Mouse (Mus musculus) heart, embryonic 14.5 days (tissue): ENCODE data around the gene Mpi. TPM values are rescaled to one million over a fixed set of nuclear protein-coding genes. Genes with fewer than 3 reads are reported as not detected.
A peak's percentile ranks its signal among the peaks of the same experiment; 100 is the strongest.

Source experiments
- ATAC-seq: fragments of 200-750 bp; cut with Nextera tagmentation; 2 replicates; pipeline ENCODE4 v1.8.0; 2017; ENCODE audit warnings: low read depth, moderate TSS enrichment; ENCODE audit not compliant: insufficient number of reproducible peaks, insufficient read depth, low FRiP score
- H3K27ac ChIP-seq, 2 experiments: fragments of 200-500 bp in 1 of 2; fragments of 300-500 bp in 1 of 2; sonication (generic) in 1 of 2; replicated peaks in 1 of 2; 2 replicates each; pipeline ENCODE4 v1.5.1; 2012 to 2014; ENCODE audit warnings: low read depth in 2 of 2, low read length in 2 of 2, control low read depth in 1 of 2, mild to moderate bottlenecking in 1 of 2, mixed read lengths in 1 of 2; ENCODE audit not compliant: control insufficient read depth in 1 of 2, insufficient read depth in 1 of 2
- H3K27me3 ChIP-seq: fragments of 300-500 bp; sonication (generic); 2 replicates; pipeline ENCODE4 v1.6.1; 2014; ENCODE audit warnings: mild to moderate bottlenecking, low read length, control low read depth; ENCODE audit not compliant: control insufficient read depth, insufficient read depth
- H3K36me3 ChIP-seq: fragments of 300-500 bp; sonication (generic); 2 replicates; pipeline ENCODE4 v1.6.1; 2014; ENCODE audit warnings: mild to moderate bottlenecking, control low read depth, low read length, mixed read lengths; ENCODE audit not compliant: control insufficient read depth, insufficient read depth
- H3K4me1 ChIP-seq, 2 experiments: fragments of 200-500 bp in 1 of 2; fragments of 300-500 bp in 1 of 2; sonication (generic) in 1 of 2; 2 replicates each; pipeline ENCODE4 v1.6.1; 2012 to 2014; ENCODE audit warnings: low read length in 2 of 2, control low read depth in 1 of 2, mixed read lengths in 1 of 2; ENCODE audit not compliant: control insufficient read depth in 2 of 2, insufficient read depth in 2 of 2
- H3K4me2 ChIP-seq: fragments of 300-500 bp; sonication (generic); 2 replicates; pipeline ENCODE4 v1.6.1; 2014; ENCODE audit warnings: mild to moderate bottlenecking, low read length
- H3K4me3 ChIP-seq, 2 experiments: fragments of 200-500 bp in 1 of 2; fragments of 300-500 bp in 1 of 2; sonication (generic) in 1 of 2; 2 replicates each; pipeline ENCODE4 v1.5.1; 2012 to 2014; ENCODE audit warnings: low read length in 2 of 2, mild to moderate bottlenecking in 2 of 2, control low read depth in 1 of 2, low read depth in 1 of 2, moderate library complexity in 1 of 2; ENCODE audit not compliant: control insufficient read depth in 1 of 2, insufficient read depth in 1 of 2
- H3K9ac ChIP-seq: fragments of 300-500 bp; sonication (generic); 2 replicates; pipeline ENCODE4 v1.6.1; 2014; ENCODE audit warnings: mild to moderate bottlenecking, low read length
- H3K9me3 ChIP-seq: fragments of 300-500 bp; sonication (generic); 2 replicates; pipeline ENCODE4 v1.6.1; 2016; ENCODE audit warnings: low read length, control low read depth; ENCODE audit not compliant: control insufficient read depth
- WGBS: fragments of 180-500 bp; shearing (Covaris S2); extraction: QIAGEN DNeasy Blood & Tissue Kit; methylation state at CpG from one replicate; pipeline ENCODE4 v1.1.7; 2014; 5-methylcytosine and 5-hydroxymethylcytosine counted together
- polyA plus RNA-seq: library from polyadenylated mRNA; unstranded; fragments of >200 nt; fragmentation: Nextera tagmentation; extraction: Ambion mirVana; gene quantifications from 2 replicates; pipeline ENCODE4 v1.2.1, GENCODE M21; 2014

The Mpi gene
- polyA plus RNA-seq, 1 experiment from 2014 or later = 69.2 TPM

- Histone ChIP-seq H3K36me3 (peaks cover 47% of the 10 kb centered on the region), H3K4me1 (peaks cover 17 to 36% of the 10 kb centered on the region in 2 experiments), H3K9ac (peak overlapping the region; percentile 45; the same call in 1 of the 2 replicates), H3K4me3 (no peak overlapping the region), H3K27ac (peak overlapping the region; percentile 87 to 89), H3K9me3 (no peaks in the 10 kb centered on the region), H3K27me3 (no peaks in the 10 kb centered on the region), H3K4me2 (peak overlapping the region; percentile 47)
- 48% methylated on average over 11 of the region's 11 CpGs for WGBS
- peak; percentile 60 for ATAC-seq
These were observed 2.3 kb downstream of the Mpi start for GRCm38 (mm10) chr9:57550126-57550862.

- H3K27ac ChIP-seq = peak overlapping the region in 1 of 2 experiments; percentile 89; a peak in 1 of 4 replicates
These were observed 3.4 kb downstream of the Mpi start for GRCm38 (mm10) chr9:57549186-57549585.

GRCm38 (mm10) chr9:57547869-57548268 is 4.7 kb downstream of the Mpi start:
- Histone ChIP-seq H3K4me2 (no peak overlapping the region), H3K4me3 (no peak overlapping the region), H3K4me1 (peaks cover 17 to 36% of the 10 kb centered on the region in 2 experiments), H3K27me3 (no peaks in the 10 kb centered on the region), H3K9me3 (no peaks in the 10 kb centered on the region), H3K36me3 (peaks cover 71% of the 10 kb centered on the region), H3K9ac (no peak overlapping the region), H3K27ac (no peak overlapping the region)
- ATAC-seq = no peak
- 86% methylated on average over 11 of the region's 11 CpGs for WGBS

More at GRCm38 (mm10) chr9:57549186-57549585, 3.4 kb downstream of the Mpi start:
- Histone ChIP-seq H3K9ac (peak overlapping the region; percentile 8; the same call in 1 of the 2 replicates), H3K36me3 (peaks cover 58% of the 10 kb centered on the region), H3K4me3 (no peak overlapping the region), H3K9me3 (no peaks in the 10 kb centered on the region), H3K4me1 (peaks cover 17 to 36% of the 10 kb centered on the region in 2 experiments), H3K27me3 (no peaks in the 10 kb centered on the region), H3K4me2 (no peak overlapping the region)
- WGBS = 82% methylated on average over 4 of the region's 4 CpGs
- ATAC-seq = no peak

- ATAC-seq = no peak
- Histone ChIP-seq H3K4me2 (no peak overlapping the region), H3K4me1 (peaks cover 17 to 36% of the 10 kb centered on the region in 2 experiments), H3K36me3 (peaks cover 77% of the 10 kb centered on the region), H3K27me3 (no peaks in the 10 kb centered on the region), H3K4me3 (no peak overlapping the region), H3K27ac (no peak overlapping the region), H3K9ac (no peak overlapping the region), H3K9me3 (no peaks in the 10 kb centered on the region)
- WGBS = 51% methylated on average over 5 of the region's 5 CpGs
These were observed 5.3 kb downstream of the Mpi start for GRCm38 (mm10) chr9:57547287-57547686.

- Histone ChIP-seq H3K27me3 (no peaks in the 10 kb centered on the region), H3K4me1 (peaks cover 1 to 12% of the 10 kb centered on the region in 2 experiments; a peak in 3 of 4 replicates), H3K4me2 (no peak overlapping the region), H3K27ac (no peak overlapping the region), H3K9ac (no peak overlapping the region), H3K36me3 (peaks cover 98% of the 10 kb centered on the region), H3K9me3 (no peaks in the 10 kb centered on the region), H3K4me3 (no peak overlapping the region)
- ATAC-seq = no peak
- WGBS = 77% methylated on average over 3 of the region's 3 CpGs
These were observed 8.6 kb downstream of the Mpi start for GRCm38 (mm10) chr9:57543951-57544350.

GRCm38 (mm10) chr9:57541312-57541711 is 11.3 kb downstream of the Mpi start:
- ATAC-seq = no peak
- no peak overlapping the region for H3K27ac ChIP-seq
- peaks cover 3 to 9% of the 10 kb centered on the region in 2 experiments; a peak in 3 of 4 replicates for H3K4me1 ChIP-seq
- WGBS = 6% methylated on average over 1 of the region's 1 CpGs
- H3K4me2 ChIP-seq = no peak overlapping the region
- no peaks in the 10 kb centered on the region for H3K9me3 ChIP-seq
- H3K4me3 ChIP-seq = no peak overlapping the region
- H3K9ac ChIP-seq = no peak overlapping the region
- peaks cover 76% of the 10 kb centered on the region for H3K36me3 ChIP-seq
- H3K27me3 ChIP-seq = no peaks in the 10 kb centered on the region

- Histone ChIP-seq H3K9ac (no peak overlapping the region), H3K4me3 (no peak overlapping the region), H3K4me2 (no peak overlapping the region), H3K27ac (no peak overlapping the region), H3K36me3 (peaks cover 66% of the 10 kb centered on the region), H3K27me3 (no peaks in the 10 kb centered on the region), H3K9me3 (no peaks in the 10 kb centered on the region), H3K4me1 (peaks cover 3 to 9% of the 10 kb centered on the region in 2 experiments; a peak in 3 of 4 replicates)
- ATAC-seq = no peak
- 87% methylated on average over 2 of the region's 2 CpGs for WGBS
These were observed 13.0 kb downstream of the Mpi start for GRCm38 (mm10) chr9:57539550-57539949.
